Mouse (Mus musculus) testis, adult 2 months (tissue): ENCODE data around the gene Cenpj.

Source experiments
- CTCF ChIP-seq: fragments of 200-500 bp; IDR thresholded peaks from 2 replicates; pipeline ENCODE4 v1.5.1; 2012; ENCODE audit warnings: low read depth, mild to moderate bottlenecking, inconsistent platforms, low read length, moderate library complexity; ENCODE audit not compliant: control insufficient read depth, insufficient read depth, insufficient replicate concordance
- POLR2A ChIP-seq: fragments of 200-500 bp; IDR thresholded peaks from 2 replicates; pipeline ENCODE4 v1.6.1; 2012; ENCODE audit warnings: low read depth, mild to moderate bottlenecking, inconsistent platforms, low read length, moderate library complexity; ENCODE audit not compliant: control insufficient read depth

DNA sequence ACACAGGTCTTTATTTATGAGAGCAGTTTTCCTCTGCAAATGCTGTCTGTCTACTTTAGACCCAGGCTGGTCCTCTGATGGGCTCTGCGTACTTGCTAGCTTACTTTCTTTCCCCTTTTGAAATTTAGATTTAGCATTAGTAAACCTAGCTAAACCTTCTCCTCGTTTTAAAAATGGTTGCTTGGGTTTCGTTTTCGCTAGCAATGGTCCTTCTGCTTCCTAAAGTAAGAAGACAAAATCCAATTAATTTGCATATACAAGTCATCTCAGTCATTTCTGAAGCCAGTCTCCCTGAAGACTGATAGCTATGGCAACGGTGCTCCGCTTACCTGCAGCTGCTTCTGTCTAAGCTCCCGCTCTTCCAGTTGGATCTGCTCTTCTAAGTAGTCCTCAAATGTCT lies 21.9 kb downstream of the Cenpj start:
- TF ChIP-seq CTCF: no peak
- TF ChIP-seq POLR2A: no peak
